Mouse (Mus musculus): ENCODE results near the gene Tsen2.

Tsen2 gene

DNA sequence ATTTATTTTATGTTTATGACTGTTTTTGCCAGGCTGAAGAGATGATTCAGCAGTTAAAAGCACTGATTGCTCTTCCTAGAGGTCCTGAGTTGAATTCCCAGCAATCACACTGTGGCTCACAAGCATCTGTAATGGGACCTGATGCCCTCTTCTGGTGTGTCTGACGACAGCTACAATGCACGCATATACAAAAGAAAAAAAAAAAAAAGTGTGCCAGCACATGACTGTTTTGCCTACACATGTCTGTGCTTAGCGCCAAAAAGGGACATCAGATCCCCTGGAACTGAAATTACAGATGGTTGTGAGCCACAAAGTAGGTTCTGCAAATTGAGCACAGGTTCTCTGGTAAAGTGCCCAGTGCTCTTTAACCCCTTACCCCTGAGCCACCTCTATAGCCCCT lies 2.1 kb upstream of the Tsen2 start:
- no peak for DNase-seq

DNA sequence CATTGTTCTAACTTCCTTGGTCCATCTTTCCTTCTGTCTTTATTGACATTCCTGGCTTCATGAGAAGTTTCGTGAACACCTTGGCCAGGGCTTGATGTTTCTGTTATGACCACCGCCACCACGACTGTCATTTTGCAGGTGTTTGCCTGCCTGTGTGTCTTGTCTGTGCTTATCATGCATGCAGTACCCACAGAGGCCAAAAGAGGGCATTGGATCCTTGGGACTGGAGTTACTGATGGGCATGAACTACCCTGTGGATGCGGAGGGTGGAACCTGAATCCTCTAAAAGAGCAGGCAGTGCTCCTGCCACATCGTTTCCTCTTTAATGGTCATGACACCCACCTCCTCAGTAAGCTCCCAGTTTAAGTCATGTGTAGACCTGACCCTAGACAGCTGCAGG lies 1.8 kb downstream of the Tsen2 start:
- DNase-seq: peak; percentile 68

DNA sequence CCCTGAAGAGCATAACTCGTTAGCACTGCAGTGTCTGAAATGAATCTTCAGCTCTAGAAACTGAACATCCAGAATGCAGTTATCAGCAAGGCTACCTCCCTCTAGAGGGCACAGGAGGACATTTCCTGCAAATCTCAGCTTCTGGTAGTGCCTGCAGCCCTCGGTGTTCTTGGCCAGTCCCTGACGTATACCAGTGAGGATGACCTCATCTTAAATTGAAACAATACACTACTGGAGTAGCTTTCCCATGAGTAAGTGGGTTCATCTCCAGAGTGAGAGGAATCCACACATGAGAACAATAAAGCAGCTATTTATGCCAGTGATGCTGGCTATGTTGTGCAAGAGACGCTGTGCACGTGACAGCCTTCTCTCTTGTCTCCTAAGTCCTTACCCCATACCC lies 11.0 kb downstream of the Tsen2 start:
- no peak for DNase-seq

DNA sequence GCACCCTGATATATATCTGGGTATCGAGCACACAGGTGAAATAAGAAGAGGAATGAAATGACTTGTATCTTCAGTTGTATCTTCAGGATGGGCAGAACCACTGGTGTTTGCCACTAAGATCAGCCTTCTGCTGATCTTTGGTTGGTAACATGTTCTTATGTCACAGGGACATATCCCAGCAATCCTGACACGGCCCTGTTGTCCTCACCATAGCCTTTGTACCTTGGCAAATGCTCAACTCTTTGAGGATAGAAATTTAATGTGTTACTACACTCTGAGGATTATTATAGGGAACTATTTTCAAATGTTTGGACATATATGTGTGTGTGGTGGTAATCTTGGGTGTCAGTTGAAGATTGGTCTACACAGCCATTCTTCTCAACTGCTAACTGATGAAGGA lies 13.7 kb downstream of the Tsen2 start:
- DNase-seq: no peak

DNA sequence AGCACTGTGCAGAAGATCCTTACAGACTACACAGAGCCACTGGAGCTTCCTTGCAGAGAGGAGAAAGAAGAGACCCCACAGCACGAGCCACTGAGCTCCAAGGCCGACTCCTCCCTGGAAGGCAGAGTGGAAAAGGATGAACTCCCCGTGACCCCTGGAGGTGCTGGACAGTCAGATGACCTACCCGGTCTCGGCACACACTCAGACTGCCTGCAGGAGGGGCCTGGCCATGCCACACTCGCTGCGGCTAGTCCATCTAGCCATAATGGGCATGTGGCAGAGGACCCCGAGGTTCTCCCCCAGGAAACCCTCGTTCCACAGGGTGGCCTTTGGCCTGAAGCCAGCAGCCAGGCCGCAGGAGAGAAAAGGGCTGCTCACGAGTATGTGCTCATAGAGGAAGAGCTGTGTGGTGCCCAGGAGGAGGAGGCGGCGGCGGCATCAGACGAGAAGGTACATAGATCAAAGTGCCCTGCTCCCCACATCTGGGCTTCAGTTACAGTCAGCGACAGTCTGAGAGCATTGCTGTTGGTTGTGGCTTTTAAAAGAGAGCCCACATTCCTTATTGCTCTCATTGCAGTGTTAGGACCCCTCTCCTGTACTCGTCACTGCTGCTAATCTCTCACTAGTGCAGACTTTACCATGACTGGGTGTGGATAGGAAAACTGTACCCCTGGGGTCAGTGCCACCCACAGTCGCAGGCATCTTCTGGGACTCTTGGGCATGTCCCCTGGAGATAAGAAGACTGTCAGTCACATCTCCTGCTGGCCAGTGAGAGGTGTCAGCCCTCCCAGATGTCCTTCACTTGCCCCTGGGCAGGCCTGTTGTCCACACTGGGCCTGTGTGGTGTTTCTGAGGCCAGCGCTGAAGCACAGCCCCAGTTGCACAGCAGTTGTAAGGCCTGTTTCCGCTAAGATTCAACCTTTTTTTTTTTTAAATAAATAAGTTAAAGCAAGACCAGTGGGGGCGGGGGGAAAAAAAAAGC lies 15.5 kb downstream of the Tsen2 start:
- peak; percentile 69 for DNase-seq

DNA sequence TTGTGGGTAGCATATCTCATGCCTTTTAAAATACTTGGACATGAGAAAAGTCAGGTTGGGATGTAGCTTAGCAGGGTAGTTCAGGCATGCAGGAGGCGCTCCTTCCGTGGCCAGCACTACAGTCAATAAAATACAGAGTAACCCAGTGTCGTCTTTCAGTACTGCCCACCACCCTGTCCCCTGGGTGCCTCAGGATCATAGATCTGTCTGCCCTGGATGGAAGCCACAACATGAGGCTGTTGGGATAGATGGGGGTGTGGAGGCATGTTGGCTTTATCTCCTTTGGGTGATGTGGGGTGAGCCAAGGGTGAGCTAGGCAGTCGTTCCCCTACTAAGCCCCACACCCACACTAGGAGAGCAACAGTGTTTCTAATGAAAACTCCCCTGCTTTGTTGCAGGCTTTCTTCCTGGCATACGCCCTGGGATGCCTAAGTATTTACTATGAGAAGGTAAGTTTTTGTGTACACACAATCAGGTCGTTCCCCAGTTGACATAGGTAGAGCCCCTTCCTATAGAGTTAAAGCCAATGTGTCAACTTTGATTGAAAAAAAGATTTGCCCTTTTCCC lies 21.1 kb downstream of the Tsen2 start:
- DNase-seq: no peak

DNA sequence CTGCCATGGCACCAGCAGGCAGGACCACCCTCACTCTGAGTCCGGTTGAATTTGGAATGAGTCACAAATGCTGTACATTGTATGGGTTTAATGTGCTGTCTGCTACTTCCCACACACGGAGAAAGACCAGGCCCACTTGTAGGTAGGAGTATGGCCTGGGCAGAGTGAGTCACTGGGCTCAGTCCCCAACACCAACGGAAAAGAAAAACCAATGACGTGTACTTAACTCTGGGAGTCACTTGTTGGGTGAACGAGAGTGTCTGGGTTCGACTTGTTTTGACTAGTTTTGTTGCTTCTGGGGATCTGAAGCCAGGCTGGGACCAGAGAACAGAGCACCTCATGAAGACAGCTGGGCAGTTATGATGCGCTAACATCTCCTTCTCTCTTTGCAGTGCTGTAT lies 29.7 kb downstream of the Tsen2 start:
- DNase-seq: no peak

DNA sequence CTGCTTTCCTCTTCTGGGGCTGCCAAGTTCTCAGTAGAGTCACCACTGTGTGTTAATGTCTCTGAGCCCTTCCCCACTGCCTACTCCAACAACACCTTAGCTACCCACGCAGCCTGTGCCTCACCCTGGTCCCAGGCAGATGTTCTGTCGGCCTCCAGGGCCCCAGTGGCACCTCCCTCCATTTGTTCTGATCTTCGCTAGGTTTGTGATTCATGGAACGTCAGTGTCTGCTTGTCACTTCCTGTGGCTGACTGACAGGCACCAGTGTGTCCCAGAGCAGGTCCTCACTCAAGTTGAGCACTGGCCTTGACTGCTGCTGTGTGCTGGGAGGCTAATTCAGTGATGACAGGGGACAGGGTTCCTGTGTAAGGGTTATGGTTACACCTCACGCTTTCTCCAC lies 32.9 kb downstream of the Tsen2 start:
- no peak for DNase-seq

DNA sequence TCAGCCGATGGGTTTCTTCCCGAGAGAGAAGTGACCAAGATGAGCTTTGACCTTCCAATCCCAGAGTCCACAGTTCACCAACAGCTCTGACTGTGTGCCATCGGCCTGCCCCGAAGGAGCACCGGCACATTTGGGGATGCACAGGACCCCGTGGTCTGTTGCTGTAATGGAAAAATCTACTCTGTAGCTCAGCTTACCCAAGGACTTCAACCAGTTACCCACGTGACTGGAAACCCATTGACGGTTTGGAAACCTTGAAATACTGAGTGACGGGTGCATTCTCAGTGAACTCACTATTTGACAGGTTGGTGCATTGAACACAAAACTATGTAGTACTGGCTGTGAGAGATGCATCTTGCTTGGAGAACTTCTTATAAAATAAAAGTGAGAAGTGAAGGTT lies 33.5 kb downstream of the Tsen2 start:
- DNase-seq: no peak

DNA sequence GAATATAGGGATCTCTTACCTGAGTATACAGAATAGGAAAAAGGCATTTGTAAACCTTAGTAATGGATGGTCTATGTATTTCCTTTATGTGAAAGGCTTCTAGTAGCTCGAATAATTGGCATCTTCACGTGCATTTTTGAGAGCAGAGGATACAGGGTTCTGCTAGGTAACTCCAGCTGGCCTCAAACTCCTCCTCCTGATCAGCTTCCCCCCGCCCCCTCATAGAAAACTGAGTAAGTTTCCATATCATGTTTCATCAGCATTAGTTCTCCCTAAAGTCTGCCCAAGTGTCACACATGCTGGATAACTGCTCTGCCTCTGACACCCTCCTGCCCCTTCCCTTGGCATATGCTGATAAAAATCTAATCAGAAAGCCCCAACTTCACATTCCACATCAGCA lies 36.3 kb downstream of the Tsen2 start:
- DNase-seq: no peak

DNA sequence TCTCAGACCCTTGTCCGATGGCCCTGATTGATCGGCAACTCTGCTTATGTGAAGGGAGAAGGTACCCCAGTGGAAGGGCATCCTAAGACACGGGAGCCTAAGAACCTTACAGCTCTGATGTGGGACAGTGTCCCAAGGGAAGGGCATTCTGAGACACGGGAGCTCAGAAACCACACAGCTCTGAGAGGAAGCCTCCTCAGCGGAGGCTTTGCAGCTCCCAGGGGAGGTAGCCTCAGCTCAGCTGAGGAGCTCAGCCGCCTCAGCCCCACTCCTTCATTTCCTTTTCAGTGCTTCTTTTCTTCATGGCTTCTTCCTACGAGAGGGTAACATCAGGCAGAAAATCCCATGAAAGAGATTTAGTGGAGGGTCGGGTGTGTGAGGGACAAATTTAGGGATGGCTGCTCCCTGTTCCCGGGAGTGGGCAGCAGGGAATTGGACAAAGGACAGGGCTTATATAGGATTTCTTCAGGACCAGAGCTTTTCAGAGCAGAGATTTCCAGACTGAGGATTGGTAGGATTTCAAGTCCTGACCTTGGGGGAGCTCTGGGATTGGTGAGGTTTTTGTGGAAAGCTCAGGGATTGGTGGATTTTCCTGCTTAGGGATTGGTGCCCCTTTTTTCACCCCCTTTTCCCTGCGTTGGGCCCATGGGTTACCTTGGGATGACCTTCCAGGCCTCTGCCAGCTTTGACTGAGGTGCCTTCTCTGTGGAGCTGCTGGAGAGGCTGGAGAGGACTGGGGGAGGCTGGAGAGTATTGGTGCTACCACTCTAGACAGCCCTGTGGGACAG lies 38.1 kb downstream of the Tsen2 start:
- no peak for DNase-seq

DNA sequence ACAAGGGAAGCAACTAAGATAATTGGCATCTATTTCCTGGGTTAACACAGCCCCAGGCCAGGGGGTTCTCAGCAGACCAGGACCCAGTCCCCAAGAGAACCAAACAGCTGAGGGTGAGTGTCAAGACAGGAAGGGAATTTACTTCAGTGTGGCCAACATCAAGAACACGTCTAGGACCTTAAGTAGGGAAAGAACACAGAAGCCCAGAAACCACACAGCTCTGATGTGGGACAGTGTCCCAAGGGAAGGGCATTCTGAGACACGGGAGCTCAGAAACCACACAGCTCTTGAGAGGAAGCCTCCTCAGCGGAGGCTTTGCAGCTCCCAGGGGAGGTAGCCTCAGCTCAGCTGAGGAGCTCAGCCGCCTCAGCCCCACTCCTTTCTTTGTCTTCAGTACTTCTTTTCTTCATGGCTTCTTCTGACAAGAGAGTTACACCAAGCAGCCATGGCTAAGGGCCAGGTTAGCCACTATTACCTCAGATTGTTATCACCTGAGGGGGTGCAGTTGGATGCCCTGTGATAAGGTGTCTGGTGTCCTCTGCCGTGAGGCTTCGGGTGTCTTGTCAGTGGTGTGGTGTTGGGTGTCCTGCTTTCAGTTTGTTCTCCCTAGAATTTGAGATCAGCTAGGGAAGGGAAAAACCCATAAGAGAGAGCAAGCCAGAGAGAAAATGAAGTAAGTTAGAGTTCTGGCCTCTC lies 39.1 kb downstream of the Tsen2 start:
- no peak for DNase-seq

DNA sequence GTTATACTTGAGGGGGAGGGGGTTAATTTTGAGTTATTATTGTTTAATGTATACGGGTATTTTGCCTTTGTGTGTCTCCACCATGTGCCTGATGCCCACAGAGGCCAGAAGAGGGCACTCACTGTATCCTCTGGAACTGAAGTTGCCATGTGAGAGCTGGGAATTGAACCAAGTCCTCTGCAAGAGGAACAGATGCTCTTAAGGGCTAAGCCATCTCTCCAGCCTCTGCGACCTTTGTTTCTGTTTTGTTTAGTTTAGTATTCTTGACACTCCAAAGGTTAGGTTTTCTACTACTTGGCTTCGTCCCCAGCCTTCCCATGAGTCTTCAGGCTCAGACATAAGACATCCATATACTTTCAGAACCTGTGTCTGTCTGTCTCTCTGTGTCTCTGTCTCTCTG lies 39.7 kb downstream of the Tsen2 start:
- DNase-seq: no peak

DNA sequence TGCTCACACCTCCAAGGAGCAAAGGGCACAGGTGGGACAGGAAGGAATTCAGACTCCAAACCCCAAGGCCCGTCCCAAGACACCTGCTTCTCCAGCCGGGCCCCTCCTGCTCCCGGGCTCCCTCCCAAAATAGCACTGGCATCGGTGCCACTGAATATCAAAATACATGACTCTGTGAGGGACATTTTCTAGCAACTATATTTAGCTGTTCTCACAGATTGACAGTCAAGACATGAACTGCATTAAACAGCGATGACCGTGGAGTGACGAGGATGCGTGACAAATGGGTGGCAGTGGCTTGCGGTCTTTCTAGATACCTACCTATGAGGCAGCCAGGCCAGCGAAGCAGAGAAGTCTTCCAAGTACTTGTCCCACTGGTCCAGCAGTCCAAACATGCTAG lies 41.9 kb downstream of the Tsen2 start:
- DNase-seq: no peak

DNA sequence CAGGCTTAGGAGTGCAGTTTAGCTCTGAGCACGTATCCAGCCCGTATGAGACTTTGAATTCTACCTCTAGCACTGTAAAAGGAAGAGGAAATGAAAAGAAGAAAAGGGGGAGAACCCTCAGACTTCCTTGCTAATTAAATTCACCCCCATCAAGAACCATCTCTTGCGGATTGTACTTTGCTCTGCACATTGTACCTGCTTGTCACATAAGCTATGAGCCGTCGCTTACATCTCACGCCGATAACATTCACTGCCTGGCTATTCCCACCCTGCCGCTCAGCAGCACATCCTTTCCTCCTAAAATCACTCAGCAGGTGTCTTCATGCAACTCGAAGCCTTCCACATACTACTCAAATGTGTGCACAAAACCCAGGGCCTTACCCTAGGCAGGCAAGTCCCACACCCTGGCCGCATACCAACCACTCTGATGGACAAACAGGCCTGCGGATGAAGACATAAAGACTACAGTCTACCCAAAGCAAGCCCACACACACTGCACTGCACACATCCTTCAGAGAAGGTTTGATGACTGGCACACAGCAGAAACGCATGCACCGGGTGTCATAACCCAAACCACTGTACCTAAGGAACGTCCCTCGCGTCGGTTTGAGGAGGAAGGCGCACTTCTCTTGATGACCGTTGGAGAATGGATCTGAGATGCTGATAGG lies 47.4 kb downstream of the Tsen2 start:
- DNase-seq: no peak

DNA sequence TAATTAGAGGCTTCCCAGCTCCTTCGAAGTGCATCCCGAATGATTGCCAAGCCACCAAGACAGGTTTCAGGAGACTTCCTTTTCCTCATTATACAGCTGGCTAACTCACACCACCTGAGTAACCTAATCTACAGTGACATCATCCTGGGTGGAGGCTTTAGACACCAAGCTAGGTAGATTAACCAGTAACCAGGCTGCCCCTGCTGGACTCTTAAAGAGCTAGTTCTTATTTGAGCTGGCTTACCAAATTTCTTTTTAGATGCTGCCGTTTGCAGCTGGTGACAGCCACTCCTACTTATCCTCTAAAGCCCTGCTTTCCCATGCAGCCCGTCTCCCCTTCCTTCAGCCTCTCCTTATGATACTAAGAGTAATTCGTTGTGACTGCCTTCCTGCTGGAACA lies 48.0 kb downstream of the Tsen2 start, which contains the start of gene Mkrn2os:
Mkrn2os (minus strand) TSS at position 119 of the 400 bp plus-strand sequence.
- DNase-seq: no peak

DNA sequence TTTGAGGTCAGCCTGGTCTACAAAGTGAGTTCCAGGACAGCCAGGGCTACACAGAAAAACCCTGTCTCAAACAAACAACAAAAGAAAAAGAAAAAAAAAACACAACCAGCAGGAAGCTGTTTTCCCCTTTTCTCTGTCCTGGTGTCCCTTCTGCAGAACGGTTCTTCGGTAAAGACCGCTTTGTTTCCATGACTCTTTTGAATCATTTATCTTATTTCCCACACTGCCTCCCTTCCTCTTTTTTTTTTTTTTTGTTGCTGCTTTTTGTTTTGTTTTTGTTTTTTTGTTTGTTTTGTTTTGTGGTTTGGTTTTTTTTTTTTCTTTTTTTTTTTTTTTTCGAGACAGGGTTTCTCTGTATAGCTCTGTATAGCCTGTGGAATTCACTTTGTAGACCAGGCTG lies 48.8 kb downstream of the Tsen2 start:
- no peak for DNase-seq

DNA sequence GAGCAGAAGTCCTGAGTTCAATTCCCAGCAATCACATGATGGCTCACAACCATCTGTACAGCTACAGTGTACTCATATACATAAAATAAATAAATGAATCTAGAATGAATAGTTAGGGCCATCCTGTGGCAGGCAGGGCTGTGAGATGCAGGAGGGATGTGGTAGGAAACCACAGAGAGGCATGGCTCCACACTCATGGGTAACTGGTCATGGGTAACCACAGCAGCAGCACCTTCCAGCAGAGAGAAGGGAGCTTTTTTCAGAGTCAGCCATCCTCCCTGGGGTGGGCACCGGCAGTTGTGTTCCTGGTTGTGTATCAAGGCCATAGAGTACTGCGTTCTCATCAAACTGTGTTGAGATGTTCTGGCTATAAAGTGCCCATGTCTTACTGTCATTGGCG lies 50.0 kb downstream of the Tsen2 start:
- peak; percentile 30 for DNase-seq

DNA sequence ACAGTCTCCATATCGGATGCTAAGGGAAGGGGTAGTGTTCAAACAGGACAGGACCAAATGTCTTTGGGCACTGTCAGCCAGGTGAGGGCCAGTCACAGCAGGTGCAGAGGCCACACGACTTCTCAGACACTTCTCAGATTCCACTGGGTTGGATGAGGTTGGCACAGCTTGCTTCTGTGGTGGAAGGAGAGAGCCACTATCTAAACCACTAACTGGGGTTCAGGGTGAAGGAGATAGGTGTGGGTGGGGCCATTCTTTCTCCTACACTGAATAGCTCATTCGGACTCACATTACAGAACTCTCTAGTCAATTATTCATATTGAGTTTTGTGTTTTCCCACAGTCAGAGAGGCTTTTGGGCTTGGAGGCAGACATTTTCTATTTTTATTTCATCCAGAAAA lies 51.2 kb downstream of the Tsen2 start:
- DNase-seq: no peak

DNA sequence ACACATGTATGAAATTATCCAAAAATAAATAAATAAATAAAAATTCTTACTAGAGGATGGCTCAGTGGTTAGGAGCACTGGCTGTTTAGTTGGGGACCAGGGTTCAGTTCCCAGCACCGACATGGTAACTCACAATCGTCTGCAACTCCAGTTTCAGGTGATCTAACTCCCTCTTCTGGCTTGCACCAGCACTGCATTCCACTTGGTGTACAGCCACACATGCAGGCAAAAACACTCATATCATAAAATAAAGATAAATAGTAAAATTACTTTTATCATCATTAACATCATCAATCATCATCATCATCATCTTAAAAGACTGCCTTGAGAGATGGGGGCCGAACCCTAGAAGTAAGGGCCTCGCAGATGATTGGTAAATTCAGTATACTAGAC lies 56.9 kb downstream of the Tsen2 start:
- DNase-seq: no peak

DNA sequence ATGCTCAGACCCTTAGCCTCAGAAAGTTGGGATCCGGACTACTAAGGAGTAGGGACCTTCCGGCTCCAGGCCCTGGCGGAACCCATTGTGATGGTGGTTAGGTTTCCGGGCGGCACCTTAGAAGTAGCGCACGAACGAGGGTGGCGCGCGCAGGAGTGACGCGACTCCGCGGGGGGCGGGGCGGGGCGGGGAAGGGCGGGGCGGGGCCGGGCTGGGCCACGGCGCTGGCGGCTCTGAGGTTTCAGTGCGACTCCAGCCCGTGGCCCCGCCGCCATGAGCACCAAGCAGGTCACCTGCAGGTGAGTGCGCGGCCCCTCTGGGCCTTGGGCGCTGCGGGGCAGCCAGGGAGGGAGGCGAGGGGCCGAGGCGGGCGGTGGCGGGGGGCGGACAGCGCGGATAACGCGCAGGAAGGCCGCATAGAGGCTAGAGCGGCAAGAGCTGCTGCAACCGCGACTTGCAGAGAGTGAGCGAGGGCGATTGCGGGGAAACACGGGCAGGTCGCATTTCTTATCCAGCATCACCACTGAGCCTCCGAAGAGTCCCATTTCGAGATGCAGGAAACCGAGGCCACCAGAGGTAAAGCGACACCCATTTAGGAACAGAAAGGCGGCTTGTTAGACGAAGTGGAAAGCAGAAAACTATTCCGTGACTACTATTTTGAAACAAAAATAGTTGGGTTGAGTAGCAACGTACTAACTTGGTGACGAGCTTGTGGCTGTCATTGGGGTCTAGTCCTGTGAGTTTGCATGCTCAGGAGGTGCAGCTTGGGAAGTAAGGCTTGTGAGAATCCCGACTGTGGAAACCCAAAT lies 57.5 kb downstream of the Tsen2 start, which contains the start of gene Mkrn2:
Mkrn2 (plus strand) TSS at position 188 of the 809 bp plus-strand sequence.
- peak; percentile 85 for DNase-seq

DNA sequence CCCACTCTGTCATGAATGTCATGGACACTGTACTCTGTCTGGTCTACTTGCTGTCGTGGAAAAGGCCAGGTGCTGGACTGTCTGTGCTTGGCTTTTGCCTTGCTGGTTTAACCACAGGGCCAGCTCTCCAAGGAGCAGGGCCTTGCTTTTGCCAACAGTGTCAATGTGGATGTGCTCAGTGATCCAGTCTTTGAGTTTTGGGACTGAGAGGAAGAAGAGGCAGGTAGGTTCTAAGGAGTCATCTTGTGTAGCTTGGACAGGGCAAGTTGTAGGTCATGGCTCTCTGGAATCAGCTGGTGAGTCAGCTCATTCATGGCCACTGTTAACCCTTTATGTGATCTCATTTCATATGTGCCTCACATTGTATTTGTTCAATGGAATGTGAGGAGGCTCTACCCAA lies 62.0 kb downstream of the Tsen2 start:
- DNase-seq: no peak

All from thymus, postnatal 25 days (tissue).